8 mouse cellular contexts compared by ENCODE assay signal in the genomic region with DNA sequence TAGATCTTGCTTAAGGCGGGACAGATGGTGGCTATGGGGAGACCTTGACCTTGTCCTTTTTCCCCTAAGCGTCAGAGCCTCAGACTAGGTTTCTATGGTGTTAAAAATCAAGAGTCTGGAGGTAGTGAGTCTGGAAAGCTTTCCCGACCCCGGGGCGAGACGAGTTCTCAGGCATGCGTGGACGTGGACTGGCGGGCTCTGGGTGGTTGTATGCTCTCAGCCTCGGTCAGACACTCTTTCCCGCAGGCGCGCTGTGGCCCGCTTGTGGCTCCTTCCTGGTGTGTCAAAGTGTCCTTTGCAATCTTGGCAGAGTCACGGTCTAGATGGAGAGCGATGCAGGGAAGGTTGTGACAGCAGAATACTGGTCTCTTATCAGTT. TPM values are rescaled to one million over a fixed set of nuclear protein-coding genes. Genes with fewer than 3 reads are reported as not detected.
DNase-seq lines count a peak whose midpoint lies in the region; ATAC-seq and TF ChIP-seq lines count a peak whose summit lies in the region.

No protein-coding gene starts in this region.

- peak overlapping the region; percentile 93 for H3K4me2 ChIP-seq in heart, embryonic 13.5 days
- peak overlapping the region; percentile 80 for H3K4me2 ChIP-seq in kidney, embryonic 16.5 days (replicated peaks; ENCODE audit: low read depth, low read length)
- H3K4me2 ChIP-seq in midbrain, postnatal 0 days (ENCODE audit: low read depth, low read length, poor library complexity, severe bottlenecking) = peak overlapping the region; percentile 84

- no peaks in the 10 kb centered on the region for H3K36me3 ChIP-seq in heart, embryonic 13.5 days
- H3K36me3 ChIP-seq in kidney, embryonic 16.5 days (ENCODE audit: insufficient read depth, low read length) = no peaks in the 10 kb centered on the region
- H3K36me3 ChIP-seq in midbrain, postnatal 0 days (ENCODE audit: insufficient read depth, low read length) = no peaks in the 10 kb centered on the region

- WGBS in heart, embryonic 13.5 days = 1% methylated on average over 16 of the region's 16 CpGs
- 3% methylated on average over 16 of the region's 16 CpGs for WGBS in kidney, embryonic 16.5 days
- 4% methylated on average over 16 of the region's 16 CpGs for WGBS in midbrain, postnatal 0 days

- no peak for ATAC-seq in heart, embryonic 13.5 days (ENCODE audit: extremely low read depth, insufficient number of reproducible peaks, low FRiP score, low TSS enrichment)
- ATAC-seq in kidney, embryonic 16.5 days (ENCODE audit: low FRiP score, low TSS enrichment) = no peak
- ATAC-seq in midbrain, postnatal 0 days (ENCODE audit: low FRiP score) = no peak

- H3K4me3 ChIP-seq in heart, embryonic 13.5 days = peak overlapping the region; percentile 62
- H3K4me3 ChIP-seq in kidney, embryonic 16.5 days (ENCODE audit: low read length) = peak overlapping the region; percentile 50
- H3K4me3 ChIP-seq in midbrain, postnatal 0 days (ENCODE audit: low read depth, low read length) = peak overlapping the region; percentile 37

- no peaks in the 10 kb centered on the region for H3K9me3 ChIP-seq in heart, embryonic 13.5 days
- no peaks in the 10 kb centered on the region for H3K9me3 ChIP-seq in kidney, embryonic 16.5 days (ENCODE audit: low read length)
- H3K9me3 ChIP-seq in midbrain, postnatal 0 days (ENCODE audit: low read length) = no peaks in the 10 kb centered on the region

- H3K27me3 ChIP-seq in heart, embryonic 13.5 days (replicated peaks) = peaks cover 39% of the 10 kb centered on the region
- H3K27me3 ChIP-seq in kidney, embryonic 16.5 days (ENCODE audit: insufficient read depth, low read length) = peaks cover 53% of the 10 kb centered on the region
- H3K27me3 ChIP-seq in midbrain, postnatal 0 days (ENCODE audit: insufficient read depth, low read length) = peaks cover 46% of the 10 kb centered on the region

- no peak for TF ChIP-seq CTCF in midbrain, postnatal 0 days (IDR thresholded peaks at IDR 0.05)

- DNase-seq in adrenal gland, adult 18-20 months (ENCODE audit: low spot score in 2 of 2) = peak; percentile 20 to 34
- DNase-seq in cerebellum, adult 9-10 months = peak; percentile 8
- no peak for DNase-seq in midbrain, postnatal 0 days (ENCODE audit: low spot score)
- DNase-seq in right cerebral cortex, adult 18-20 months = no peak
- DNase-seq in frontal cortex, postnatal 36 days (ENCODE audit: low spot score in 2 of 2) = no peak
- no peak for DNase-seq in left cerebral cortex, adult 11 months (ENCODE audit: low spot score)

- H3K27ac ChIP-seq in heart, embryonic 13.5 days (replicated peaks) = peak overlapping the region; percentile 71; the same call in 1 of the 2 replicates
- H3K27ac ChIP-seq in kidney, embryonic 16.5 days (ENCODE audit: low read length) = peak overlapping the region; percentile 40; the same call in 1 of the 2 replicates
- no peak overlapping the region for H3K27ac ChIP-seq in midbrain, postnatal 0 days (ENCODE audit: low read depth, low read length)

- peak overlapping the region; percentile 90 for H3K9ac ChIP-seq in heart, embryonic 13.5 days
- peak overlapping the region; percentile 70 for H3K9ac ChIP-seq in kidney, embryonic 16.5 days (replicated peaks; ENCODE audit: low read length)
- no peak overlapping the region for H3K9ac ChIP-seq in midbrain, postnatal 0 days (replicated peaks; ENCODE audit: low read length, poor library complexity, severe bottlenecking)

- H3K4me1 ChIP-seq in heart, embryonic 13.5 days = peaks cover 62% of the 10 kb centered on the region
- H3K4me1 ChIP-seq in kidney, embryonic 16.5 days (ENCODE audit: insufficient read depth, low read length) = peaks cover 34% of the 10 kb centered on the region
- H3K4me1 ChIP-seq in midbrain, postnatal 0 days (ENCODE audit: insufficient read depth, low read length) = 0 out of 2 replicates have a peak, but pooled peaks cover 7% of the 10 kb centered on the region

RNA-seq across cellular contexts. Expression of gene Esrrg, which starts 1.3 kb away (rescaled TPM):
- total RNA-seq in adrenal gland, adult 18-20 months (2021) = 10 to 100 TPM; 13.2 to 13.4 TPM
- polyA plus RNA-seq in heart, embryonic 13.5 days (2015; fragmentation: Nextera tagmentation; extraction: Ambion mirVana) = 21.2 and 23.6 TPM in 2 replicates
- polyA plus RNA-seq in kidney, embryonic 16.5 days (2015; fragmentation: Nextera tagmentation; extraction: Ambion mirVana) = 36.0 and 42.6 TPM in 2 replicates
- 34.7 and 39.8 TPM in 2 replicates for total RNA-seq in midbrain, postnatal 0 days (2014; rRNA removed)
- polyA plus RNA-seq in midbrain, postnatal 0 days (2015; fragmentation: Nextera tagmentation; extraction: Ambion mirVana) = 16.4 and 17.1 TPM in 2 replicates

Comparison
In these comparisons a context has a peak if more than half of its experiments do, and no peak if none do; other contexts are left out.
1. DNase-seq: peak in adrenal gland, adult 18-20 months (2 of 2) and cerebellum, adult 9-10 months (single experiment); none in midbrain, postnatal 0 days (single experiment), right cerebral cortex, adult 18-20 months (single experiment), frontal cortex, postnatal 36 days (0 of 2) and left cerebral cortex, adult 11 months (single experiment).
2. Peak in every context shown above with its lines, with median percentiles within 50 percentile points of each other: H3K4me2 ChIP-seq and H3K4me3 ChIP-seq.